Mouse (Mus musculus) MEL (cell line): ENCODE data around the gene Gpr108. TPM values are rescaled to one million over a fixed set of nuclear protein-coding genes. Genes with fewer than 3 reads are reported as not detected.
A peak's percentile ranks its signal among the peaks of the same experiment; 100 is the strongest.

Experiments
- DNase-seq: peaks from one replicate; pipeline ENCODE4 v3.0.0; 2011; ENCODE audit warnings: low read depth, low spot score
- H3K27ac ChIP-seq: 2 replicates; pipeline ENCODE4 v1.5.1; 2012; ENCODE audit warnings: low read depth, mild to moderate bottlenecking, control low read depth, low read length, moderate library complexity; ENCODE audit not compliant: control insufficient read depth
- H3K27me3 ChIP-seq, 2 experiments: fragments of 150-350 bp in 1 of 2; sonication (generic) in 1 of 2; 2 replicates each; pipeline ENCODE4 v1.6.1; 2012; ENCODE audit warnings: low read length in 2 of 2, mild to moderate bottlenecking in 2 of 2, improper control_type of control experiment in 1 of 2, moderate library complexity in 1 of 2; ENCODE audit not compliant: insufficient read depth in 2 of 2, control insufficient read depth in 1 of 2
- H3K36me3 ChIP-seq, 2 experiments: 2 replicates each; pipeline ENCODE4 v1.6.1; 2012 to 2014; ENCODE audit warnings: low read length in 2 of 2, improper control_type of control experiment in 1 of 2, inconsistent platforms in 1 of 2, mild to moderate bottlenecking in 1 of 2; ENCODE audit not compliant: insufficient read depth in 2 of 2, control insufficient read depth in 1 of 2
- H3K4me1 ChIP-seq, 2 experiments: fragments of 150-350 bp in 1 of 2; sonication (generic) in 1 of 2; 2 replicates each; pipeline ENCODE4 v1.6.1; 2012; ENCODE audit warnings: low read length in 2 of 2, improper control_type of control experiment in 1 of 2, mild to moderate bottlenecking in 1 of 2; ENCODE audit not compliant: insufficient read depth in 2 of 2, control insufficient read depth in 1 of 2
- H3K4me3 ChIP-seq, 2 experiments: fragments of 150-350 bp in 1 of 2; sonication (generic) in 1 of 2; 2 replicates each; pipeline ENCODE4 v1.5.1; 2012; ENCODE audit warnings: low read depth in 2 of 2, low read length in 2 of 2, mild to moderate bottlenecking in 2 of 2, moderate library complexity in 2 of 2, control low read depth in 1 of 2, improper control_type of control experiment in 1 of 2; ENCODE audit not compliant: control insufficient read depth in 1 of 2, insufficient read depth in 1 of 2
- H3K79me2 ChIP-seq: 2 replicates; pipeline ENCODE4 v1.6.1; 2012; ENCODE audit warnings: mild to moderate bottlenecking, low read length, moderate library complexity; ENCODE audit not compliant: control insufficient read depth, poor library complexity, insufficient read depth
- H3K9ac ChIP-seq: 2 replicates; pipeline ENCODE4 v1.6.1; 2012; ENCODE audit warnings: low read depth, mild to moderate bottlenecking, control low read depth, low read length, moderate library complexity; ENCODE audit not compliant: control insufficient read depth, poor library complexity, severe bottlenecking
- H3K9me3 ChIP-seq: fragments of 150-350 bp; sonication (generic); replicated peaks from 2 replicates; pipeline ENCODE4 v1.6.1; 2012; ENCODE audit warnings: mild to moderate bottlenecking, low read length, improper control_type of control experiment, moderate library complexity; ENCODE audit not compliant: insufficient read depth
- CTCF ChIP-seq, 3 experiments: IDR thresholded peaks in 2 of 3; conservative IDR thresholded peaks in 1 of 3; 2 replicates each; pipeline ENCODE4 v1.5.1; 2011 to 2012; ENCODE audit warnings: low read length in 3 of 3, low read depth in 2 of 3, mild to moderate bottlenecking in 2 of 3, improper control_type of control experiment in 1 of 3, inconsistent platforms in 1 of 3, mixed read lengths in 1 of 3, moderate library complexity in 1 of 3; ENCODE audit not compliant: control insufficient read depth in 1 of 3, insufficient read depth in 1 of 3, poor library complexity in 1 of 3, severe bottlenecking in 1 of 3
- ELF1 ChIP-seq: IDR thresholded peaks from 2 replicates; pipeline ENCODE4 v1.6.1; 2014; ENCODE audit warnings: low read depth, mild to moderate bottlenecking, inconsistent platforms, low read length, improper control_type of control experiment, moderate library complexity
- EP300 ChIP-seq, 2 experiments: IDR thresholded peaks; 2 replicates each; pipeline ENCODE4 v1.6.1; 2011; ENCODE audit warnings: improper control_type of control experiment in 2 of 2, low read length in 2 of 2, low read depth in 1 of 2, mild to moderate bottlenecking in 1 of 2
- GABPA ChIP-seq: IDR thresholded peaks from 2 replicates; pipeline ENCODE4 v1.6.1; 2012; ENCODE audit warnings: low read depth, mild to moderate bottlenecking, inconsistent platforms, low read length, improper control_type of control experiment, moderate library complexity
- MYB ChIP-seq: IDR thresholded peaks from 2 replicates; pipeline ENCODE4 v1.6.1; 2011; ENCODE audit warnings: mild to moderate bottlenecking, low read depth, low read length, improper control_type of control experiment
- NELFE ChIP-seq: IDR thresholded peaks from 2 replicates; pipeline ENCODE4 v1.6.1; 2011; ENCODE audit warnings: low read depth, low read length, improper control_type of control experiment
- POLR2A ChIP-seq, 2 experiments: IDR thresholded peaks; 2 replicates each; pipeline ENCODE4 v1.6.1; 2011 to 2012; ENCODE audit warnings: low read length in 2 of 2, mild to moderate bottlenecking in 2 of 2, control low read depth in 1 of 2, improper control_type of control experiment in 1 of 2, low read depth in 1 of 2, moderate library complexity in 1 of 2; ENCODE audit not compliant: control insufficient read depth in 1 of 2, insufficient read depth in 1 of 2, poor library complexity in 1 of 2
- POLR2AphosphoS2 ChIP-seq: IDR thresholded peaks from 2 replicates; pipeline ENCODE4 v1.6.1; 2011; ENCODE audit warnings: low read length, improper control_type of control experiment
- POLR2AphosphoS5 ChIP-seq: IDR thresholded peaks from 2 replicates; pipeline ENCODE4 v1.6.1; 2012; ENCODE audit warnings: low read depth, borderline replicate concordance, mild to moderate bottlenecking, inconsistent platforms, low read length, moderate library complexity, mixed read lengths
- RAD21 ChIP-seq: IDR thresholded peaks from 2 replicates; pipeline ENCODE4 v1.6.1; 2011; ENCODE audit warnings: mild to moderate bottlenecking, low read depth, low read length, improper control_type of control experiment
- RCOR1 ChIP-seq: IDR thresholded peaks from 2 replicates; pipeline ENCODE4 v1.6.1; 2012; ENCODE audit warnings: low read depth, mild to moderate bottlenecking, inconsistent platforms, low read length, improper control_type of control experiment
- SIN3A ChIP-seq: IDR thresholded peaks from 2 replicates; pipeline ENCODE4 v1.6.1; 2012; ENCODE audit warnings: low read length, improper control_type of control experiment, inconsistent platforms
- TCF12 ChIP-seq: IDR thresholded peaks from 2 replicates; pipeline ENCODE4 v1.6.1; 2014; ENCODE audit warnings: low read depth, mild to moderate bottlenecking, inconsistent platforms, low read length, improper control_type of control experiment, moderate library complexity
- UBTF ChIP-seq: IDR thresholded peaks from 2 replicates; pipeline ENCODE4 v1.6.1; 2012; ENCODE audit warnings: low read depth, mild to moderate bottlenecking, inconsistent platforms, low read length, improper control_type of control experiment, moderate library complexity, borderline replicate concordance; ENCODE audit not compliant: insufficient read depth
- ZC3H11A ChIP-seq: IDR thresholded peaks from 2 replicates; pipeline ENCODE4 v1.6.1; 2012; ENCODE audit warnings: low read depth, mild to moderate bottlenecking, inconsistent platforms, low read length, improper control_type of control experiment
- ZMIZ1 ChIP-seq: IDR thresholded peaks from 2 replicates; pipeline ENCODE4 v1.6.1; 2012; ENCODE audit warnings: low read depth, mild to moderate bottlenecking, inconsistent platforms, low read length, improper control_type of control experiment, moderate library complexity
- polyA plus RNA-seq, 2 experiments: library from polyadenylated mRNA; stranded (reverse) in 1 of 2; unstranded in 1 of 2; fragments of >175 nt in 1 of 2; fragments of >200 nt in 1 of 2; gene quantifications; 2 replicates each; pipeline versions ENCODE4 v1.2.1 to v1.2.4; 2012; ENCODE audit warnings: low replicate concordance in 2 of 2, low read depth in 1 of 2; ENCODE audit not compliant: insufficient read length in 2 of 2, insufficient read depth in 1 of 2, missing spikeins in 1 of 2
- total RNA-seq: library from RNA; depleted of rRNA; stranded (reverse); fragments of 300-350 nt; gene quantifications from 2 replicates; pipeline ENCODE4 v1.2.3, GENCODE M21; 2012

The Gpr108 gene
- total and polyA plus RNA-seq, 3 experiments = 21.8 to 35.9 TPM; not detected in 1

- TF ChIP-seq MYB (no peak), ELF1 (no peak), NELFE (peak; percentile 52), RAD21 (peak; percentile 2), ZMIZ1 (0 out of 2 replicates have a peak, but pooled peaks have one; percentile 69), TCF12 (no peak), POLR2A (IDR thresholded peaks at IDR 0.05; ENCODE audit: control insufficient read depth in 1 of 2, insufficient read depth in 1 of 2, low read depth in 1 of 2, low read length in 2 of 2, poor library complexity in 1 of 2) (no peak; a peak in 1 of 4 replicates), CTCF (IDR thresholded peaks at IDR 0.05 in 2 of 3, conservative IDR thresholded peaks at IDR 0.05 in 1 of 3; ENCODE audit: control insufficient read depth in 1 of 3, insufficient read depth in 1 of 3, low read depth in 2 of 3, low read length in 3 of 3, poor library complexity in 1 of 3, severe bottlenecking in 1 of 3) (peak in 1 of 3 experiments; percentile 8; a peak in 1 of 6 replicates), EP300 (IDR thresholded peaks at IDR 0.05; ENCODE audit: low read depth in 1 of 2, low read length in 2 of 2) (no peak)
- no peaks in the 10 kb centered on the region for H3K27me3 ChIP-seq
- peak overlapping the region; percentile 17; the same call in 1 of the 2 replicates for H3K27ac ChIP-seq
- peaks cover 0 to 11% of the 10 kb centered on the region in 2 experiments; a peak in 2 of 4 replicates for H3K36me3 ChIP-seq
- H3K9ac ChIP-seq = peak overlapping the region; percentile 87
- H3K4me3 ChIP-seq = peak overlapping the region; percentile 74 to 91
- peaks cover 0 to 24% of the 10 kb centered on the region in 2 experiments; a peak in 2 of 4 replicates for H3K4me1 ChIP-seq
- no peak for DNase-seq
- no peaks in the 10 kb centered on the region for H3K9me3 ChIP-seq
- peaks cover 13% of the 10 kb centered on the region for H3K79me2 ChIP-seq
Measured at GRCm38 (mm10) chr17:57246663-57247392, 1.4 kb downstream of the Gpr108 start.

DNA sequence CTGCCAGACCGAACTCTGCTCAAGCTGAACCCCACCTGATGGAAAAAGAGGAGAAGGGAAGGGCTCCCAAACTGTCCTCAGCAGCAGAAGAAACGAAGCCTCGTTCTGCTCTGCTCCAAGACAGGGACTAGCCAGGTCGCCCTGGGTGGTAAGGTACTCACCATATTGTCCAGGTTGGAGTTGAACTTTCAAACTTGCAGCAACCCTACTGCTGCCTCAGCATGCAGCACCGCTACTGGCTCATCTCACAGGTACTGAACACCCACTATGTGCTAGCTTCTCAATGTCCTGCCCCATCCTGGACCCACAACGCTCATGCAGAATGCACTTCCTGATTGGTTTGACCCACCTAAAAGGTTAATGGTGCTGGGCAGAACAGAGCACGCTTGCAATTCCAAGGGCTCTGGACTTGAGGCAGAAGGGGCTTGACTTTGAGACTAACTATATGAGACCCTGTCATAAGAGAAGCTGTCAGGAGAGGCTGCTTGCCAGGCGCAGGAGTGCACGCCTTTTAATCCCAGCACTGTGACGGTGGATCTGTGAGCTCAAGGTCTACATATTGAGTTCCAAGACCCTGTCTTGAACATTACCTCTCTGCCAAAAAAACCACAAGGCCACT, 2.8 kb downstream of the Gpr108 start:
- Histone ChIP-seq H3K9me3 (no peaks in the 10 kb centered on the region), H3K36me3 (peaks cover 0 to 11% of the 10 kb centered on the region in 2 experiments; a peak in 2 of 4 replicates), H3K79me2 (peaks cover 13% of the 10 kb centered on the region), H3K4me3 (no peak overlapping the region), H3K4me1 (peaks cover 0 to 20% of the 10 kb centered on the region in 2 experiments; a peak in 2 of 4 replicates), H3K9ac (no peak overlapping the region), H3K27me3 (no peaks in the 10 kb centered on the region), H3K27ac (no peak overlapping the region)
- DNase-seq = no peak
- TF ChIP-seq ELF1 (no peak), ZC3H11A (no peak), UBTF (no peak), POLR2AphosphoS2 (no peak), ZMIZ1 (no peak), GABPA (no peak), SIN3A (no peak), RCOR1 (no peak), POLR2AphosphoS5 (no peak)
